Mouse (Mus musculus): Measurements from ENCODE around the gene Rab17. TPM values are rescaled to one million over a fixed set of nuclear protein-coding genes. Genes with fewer than 3 reads are reported as not detected.

Rab17 gene
- polyA plus RNA-seq, 1 experiment from 2014 or later = 0.44 TPM

DNA sequence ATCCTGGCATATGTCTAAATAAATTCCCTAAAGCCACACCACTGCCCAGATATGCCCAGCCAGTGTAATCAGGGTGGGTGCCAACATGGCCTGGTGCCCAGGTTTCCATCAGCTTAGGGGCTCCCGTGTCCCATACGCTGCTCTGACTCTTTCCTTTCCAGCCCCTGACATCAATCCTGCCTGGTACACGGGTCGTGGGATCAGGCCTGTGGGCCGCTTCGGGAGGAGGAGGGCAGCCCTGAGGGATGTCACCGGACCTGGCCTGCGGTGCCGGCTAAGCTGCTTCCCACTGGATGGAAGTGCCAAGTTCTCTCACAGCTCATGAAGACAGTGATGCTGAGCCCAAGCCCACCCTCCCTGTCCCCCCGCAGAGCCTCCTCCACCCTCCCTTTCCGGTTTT, 15.8 kb downstream of the Rab17 start:
- Histone ChIP-seq H3K27me3 (replicated peaks; ENCODE audit: low read depth, poor library complexity, severe bottlenecking) (peaks cover 10% of the 10 kb centered on the region), H3K9me3 (no peaks in the 10 kb centered on the region), H3K4me1 (no peaks in the 10 kb centered on the region), H3K36me3 (replicated peaks) (no peaks in the 10 kb centered on the region), H3K27ac (replicated peaks) (no peak overlapping the region), H3K4me3 (no peak overlapping the region)
- 74% methylated on average over 11 of the region's 11 CpGs for WGBS
- no peak for DNase-seq (ENCODE audit: low spot score)

DNA sequence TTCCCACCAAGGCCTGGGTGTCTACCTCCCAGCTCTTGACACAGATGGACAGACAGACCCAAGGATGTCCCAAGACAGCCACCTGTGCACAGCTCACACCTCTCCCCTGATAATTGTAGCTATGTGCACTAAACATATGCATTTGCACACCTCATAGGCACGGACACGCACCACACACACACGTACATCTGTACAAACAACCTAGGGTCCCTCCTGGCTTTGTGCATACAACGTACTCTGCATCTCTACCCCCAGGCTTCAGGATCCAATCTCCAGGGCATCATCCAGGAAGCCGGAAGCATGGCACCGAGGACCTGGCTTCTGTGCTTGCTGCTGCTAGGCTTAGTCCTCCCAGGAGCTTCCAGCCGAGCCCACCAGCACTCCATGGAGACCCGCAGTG, 16.7 kb downstream of the Rab17 start, which contains the start of gene Prlh:
Gene Prlh, plus strand, starts transcription at position 301 of the 400 bp plus-strand sequence.
- Histone ChIP-seq H3K27me3 (replicated peaks; ENCODE audit: low read depth, poor library complexity, severe bottlenecking) (0 out of 2 replicates have a peak, but pooled peaks cover 4% of the 10 kb centered on the region), H3K4me1 (no peaks in the 10 kb centered on the region), H3K36me3 (replicated peaks) (no peaks in the 10 kb centered on the region), H3K4me3 (no peak within 1 kb of the TSS), H3K27ac (replicated peaks) (no peak within 1 kb of the TSS), H3K9me3 (no peaks in the 10 kb centered on the region)
- no peak for DNase-seq (ENCODE audit: low spot score)
- WGBS = 82% methylated on average over 8 of the region's 8 CpGs

DNA sequence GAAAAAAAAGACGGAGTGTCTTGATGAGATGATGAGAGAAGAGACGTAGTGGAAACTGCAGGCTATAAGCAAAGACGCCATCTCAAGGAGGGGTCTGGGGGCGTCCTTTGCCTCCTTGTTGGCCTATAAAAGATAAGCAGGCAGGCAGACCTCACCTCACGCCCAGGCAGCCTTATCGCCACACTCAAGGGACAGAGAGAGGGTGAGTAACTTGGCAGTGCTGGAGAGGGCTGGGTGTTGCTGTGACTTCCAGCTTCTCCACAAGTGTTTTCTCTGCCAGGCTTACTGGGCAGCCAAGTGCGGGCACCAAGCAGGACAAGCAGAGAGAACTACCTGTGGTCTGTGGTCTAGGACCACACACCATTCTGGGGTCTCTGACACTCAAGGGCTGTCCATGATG, 17.8 kb downstream of the Rab17 start:
- Histone ChIP-seq H3K4me3 (no peak overlapping the region), H3K9me3 (no peaks in the 10 kb centered on the region), H3K36me3 (replicated peaks) (no peaks in the 10 kb centered on the region), H3K27ac (replicated peaks) (no peak overlapping the region), H3K4me1 (no peaks in the 10 kb centered on the region), H3K27me3 (replicated peaks; ENCODE audit: low read depth, poor library complexity, severe bottlenecking) (no peaks in the 10 kb centered on the region)
- no peak for DNase-seq (ENCODE audit: low spot score)
- WGBS = 80% methylated on average over 7 of the region's 7 CpGs

DNA sequence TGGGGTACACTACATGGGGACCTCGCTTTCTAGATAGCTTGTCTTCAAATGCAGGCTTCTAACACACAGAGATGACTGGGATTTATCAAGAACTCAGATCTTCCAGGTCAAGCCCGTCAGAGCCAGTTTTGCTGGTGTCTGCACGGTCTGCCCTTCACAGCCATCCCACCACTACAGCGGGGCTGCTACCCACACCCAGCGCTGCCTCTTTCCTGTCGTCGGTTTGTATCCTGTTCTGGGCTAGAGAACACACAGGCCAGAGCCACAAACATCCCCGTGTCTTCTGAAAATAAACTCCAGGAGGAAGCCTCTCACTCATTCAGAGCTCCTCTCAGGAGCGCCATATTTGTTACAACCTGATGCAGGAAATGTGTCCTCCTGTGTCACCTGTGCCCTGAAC, 20.2 kb downstream of the Rab17 start:
- no peaks in the 10 kb centered on the region for H3K9me3 ChIP-seq
- no peak for DNase-seq (ENCODE audit: low spot score)
- H3K27ac ChIP-seq (replicated peaks) = no peak overlapping the region
- 71% methylated on average over 9 of the region's 9 CpGs for WGBS
- no peaks in the 10 kb centered on the region for H3K4me1 ChIP-seq
- no peaks in the 10 kb centered on the region for H3K36me3 ChIP-seq (replicated peaks)
- 0 out of 2 replicates have a peak, but pooled peaks cover 4% of the 10 kb centered on the region for H3K27me3 ChIP-seq (replicated peaks; ENCODE audit: low read depth, poor library complexity, severe bottlenecking)
- H3K4me3 ChIP-seq = no peak overlapping the region

DNA sequence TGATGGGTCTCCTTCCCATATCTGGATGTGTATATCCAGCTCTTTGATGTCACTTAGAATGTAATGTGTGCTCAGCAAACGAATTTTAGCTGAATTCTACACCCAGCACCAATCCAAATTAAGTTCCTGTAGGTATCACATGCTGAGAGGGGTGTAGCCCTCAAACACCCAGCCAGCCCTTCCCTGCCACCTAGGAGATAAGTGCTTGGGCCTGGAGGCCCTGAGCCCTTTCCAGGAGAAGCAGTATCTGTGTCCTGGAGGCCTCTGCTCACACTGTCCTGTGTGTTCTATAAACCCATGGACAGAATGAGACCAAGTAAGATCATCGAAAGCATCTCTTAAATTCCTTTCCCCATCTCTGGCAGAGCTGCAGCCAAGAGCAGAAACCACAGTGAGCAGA, 22.2 kb downstream of the Rab17 start:
- H3K9me3 ChIP-seq = no peaks in the 10 kb centered on the region
- 74% methylated on average over 2 of the region's 2 CpGs for WGBS
- no peak overlapping the region for H3K27ac ChIP-seq (replicated peaks)
- H3K36me3 ChIP-seq (replicated peaks) = no peaks in the 10 kb centered on the region
- DNase-seq (ENCODE audit: low spot score) = no peak
- no peak overlapping the region for H3K4me3 ChIP-seq
- H3K4me1 ChIP-seq = no peaks in the 10 kb centered on the region
- 0 out of 2 replicates have a peak, but pooled peaks cover 4% of the 10 kb centered on the region for H3K27me3 ChIP-seq (replicated peaks; ENCODE audit: low read depth, poor library complexity, severe bottlenecking)

DNA sequence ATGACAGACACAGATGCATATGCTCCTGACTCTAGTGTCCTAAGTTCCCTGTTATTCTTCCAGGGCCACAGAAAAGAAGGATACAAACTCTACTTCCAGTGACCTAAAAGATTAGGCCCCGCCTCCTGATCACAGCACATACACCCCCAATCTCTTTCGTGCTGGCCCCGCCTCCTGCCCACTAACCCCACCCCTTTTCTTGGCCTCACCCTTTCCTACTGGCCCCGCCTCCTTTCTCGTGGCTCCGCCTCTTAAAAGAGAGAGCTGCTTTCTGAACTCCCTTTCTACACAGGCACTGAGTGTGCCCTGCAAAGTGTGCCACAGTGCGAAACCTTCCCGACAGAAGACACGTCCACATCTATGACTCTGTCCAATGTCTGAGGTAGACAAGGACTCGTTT, 24.3 kb downstream of the Rab17 start:
- no peaks in the 10 kb centered on the region for H3K9me3 ChIP-seq
- 47% methylated on average over 10 of the region's 10 CpGs for WGBS
- H3K36me3 ChIP-seq (replicated peaks) = no peaks in the 10 kb centered on the region
- no peak for DNase-seq (ENCODE audit: low spot score)
- 0 out of 2 replicates have a peak, but pooled peaks cover 10% of the 10 kb centered on the region for H3K27me3 ChIP-seq (replicated peaks; ENCODE audit: low read depth, poor library complexity, severe bottlenecking)
- no peak overlapping the region for H3K4me3 ChIP-seq
- H3K4me1 ChIP-seq = no peaks in the 10 kb centered on the region
- H3K27ac ChIP-seq (replicated peaks) = no peak overlapping the region

DNA sequence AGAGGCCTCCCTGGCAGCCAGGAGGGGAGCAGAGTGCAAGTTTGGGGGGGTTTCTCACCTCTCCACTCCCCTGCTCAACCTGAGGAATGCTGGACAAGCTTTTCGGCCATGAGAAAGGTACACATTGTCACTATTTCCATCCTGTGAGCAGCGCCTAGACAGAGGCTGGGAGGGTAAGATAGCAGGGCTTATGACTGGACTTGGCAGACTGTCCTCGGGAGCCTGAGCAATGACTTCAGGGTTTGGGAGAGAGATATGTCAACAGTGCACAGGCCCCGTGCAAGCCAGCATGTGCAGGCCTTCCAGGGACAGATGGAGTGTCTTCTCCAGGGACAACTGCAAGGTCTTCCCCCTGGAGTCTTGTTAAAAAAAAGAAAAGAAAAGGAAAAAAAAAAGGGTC, 29.5 kb downstream of the Rab17 start:
- no peak for DNase-seq (ENCODE audit: low spot score)
- Histone ChIP-seq H3K36me3 (replicated peaks) (no peaks in the 10 kb centered on the region), H3K4me1 (no peaks in the 10 kb centered on the region), H3K27me3 (replicated peaks; ENCODE audit: low read depth, poor library complexity, severe bottlenecking) (0 out of 2 replicates have a peak, but pooled peaks cover 10% of the 10 kb centered on the region), H3K9me3 (no peaks in the 10 kb centered on the region), H3K27ac (replicated peaks) (no peak overlapping the region), H3K4me3 (no peak overlapping the region)
- 88% methylated on average over 4 of the region's 4 CpGs for WGBS

DNA sequence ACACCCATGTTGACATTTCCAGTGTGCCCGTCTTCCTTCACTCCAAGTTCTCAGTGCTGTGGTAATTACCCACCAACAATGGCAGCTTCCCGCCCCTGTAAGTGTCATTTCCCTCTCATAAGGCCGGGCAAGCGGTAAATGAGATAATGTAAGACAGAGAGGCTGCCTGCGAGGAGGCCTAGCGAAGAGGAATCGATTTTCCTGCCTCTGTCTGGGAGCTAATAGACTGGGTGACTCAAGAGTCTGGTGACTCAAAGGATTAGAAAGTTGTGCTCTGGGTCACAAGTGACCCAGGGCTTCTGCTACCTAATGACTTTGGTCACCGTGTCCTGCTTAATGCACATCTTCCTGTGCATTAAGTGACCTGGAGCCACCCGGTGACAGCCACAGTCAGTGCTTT, 32.5 kb downstream of the Rab17 start:
- 71% methylated on average over 9 of the region's 9 CpGs for WGBS
- Histone ChIP-seq H3K9me3 (no peaks in the 10 kb centered on the region), H3K36me3 (replicated peaks) (no peaks in the 10 kb centered on the region), H3K4me3 (no peak overlapping the region), H3K27ac (replicated peaks) (no peak overlapping the region), H3K27me3 (replicated peaks; ENCODE audit: low read depth, poor library complexity, severe bottlenecking) (0 out of 2 replicates have a peak, but pooled peaks cover 6% of the 10 kb centered on the region), H3K4me1 (no peaks in the 10 kb centered on the region)
- DNase-seq (ENCODE audit: low spot score) = no peak

DNA sequence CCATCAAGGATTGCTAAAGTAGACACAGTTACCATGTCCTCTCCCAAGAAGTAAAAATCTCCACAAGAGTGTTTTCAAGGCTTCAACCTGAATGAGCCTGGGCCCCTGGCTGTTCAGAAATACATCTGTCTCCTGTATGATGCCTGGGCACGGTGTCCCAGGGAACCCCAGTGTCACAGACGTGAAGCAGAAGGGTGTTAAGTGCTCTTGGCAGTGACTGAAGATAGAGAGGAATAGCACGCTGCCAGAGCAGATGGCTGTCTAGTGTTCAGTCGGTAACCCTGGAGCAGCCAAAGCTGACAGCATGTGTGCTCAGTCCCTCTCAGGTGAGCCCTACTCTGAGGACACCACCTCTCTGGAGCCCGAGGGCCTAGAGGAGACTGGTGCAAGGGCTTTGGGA, 36.5 kb downstream of the Rab17 start:
- H3K9me3 ChIP-seq = no peaks in the 10 kb centered on the region
- no peak overlapping the region for H3K27ac ChIP-seq (replicated peaks)
- no peak overlapping the region for H3K4me3 ChIP-seq
- peaks cover 8% of the 10 kb centered on the region for H3K4me1 ChIP-seq
- peaks cover 4% of the 10 kb centered on the region for H3K27me3 ChIP-seq (replicated peaks; ENCODE audit: low read depth, poor library complexity, severe bottlenecking)
- H3K36me3 ChIP-seq (replicated peaks) = no peaks in the 10 kb centered on the region
- no peak for DNase-seq (ENCODE audit: low spot score)
- WGBS = 79% methylated on average over 5 of the region's 5 CpGs

DNA sequence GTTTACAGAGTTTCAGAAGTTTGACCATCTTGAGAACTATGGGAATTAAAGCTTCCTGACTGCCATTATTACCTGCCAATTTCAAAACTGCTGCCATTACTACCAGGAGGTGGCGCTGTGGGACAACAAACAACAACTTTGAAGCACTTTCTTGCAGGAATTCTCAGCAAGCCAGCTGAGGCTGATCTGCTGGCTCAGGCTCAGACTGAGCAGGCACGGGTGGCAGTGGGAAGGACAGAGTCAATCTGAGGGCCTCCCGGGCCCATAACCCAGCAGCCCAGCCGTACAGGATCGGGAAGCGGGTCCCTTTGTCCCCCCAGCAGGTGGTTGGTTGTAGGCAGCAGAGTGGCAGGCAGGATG, 40.9 kb downstream of the Rab17 start:
- WGBS = 5% methylated on average over 6 of the region's 6 CpGs
- Histone ChIP-seq H3K4me3 (peak overlapping the region; percentile 55), H3K27me3 (replicated peaks; ENCODE audit: low read depth, poor library complexity, severe bottlenecking) (peaks cover 18% of the 10 kb centered on the region), H3K36me3 (replicated peaks) (no peaks in the 10 kb centered on the region), H3K9me3 (no peaks in the 10 kb centered on the region), H3K27ac (replicated peaks) (0 out of 2 replicates have a peak overlapping the region, but pooled peaks have one; percentile 5), H3K4me1 (peaks cover 14% of the 10 kb centered on the region)
- peak; percentile 88 for DNase-seq (ENCODE audit: low spot score)

DNA sequence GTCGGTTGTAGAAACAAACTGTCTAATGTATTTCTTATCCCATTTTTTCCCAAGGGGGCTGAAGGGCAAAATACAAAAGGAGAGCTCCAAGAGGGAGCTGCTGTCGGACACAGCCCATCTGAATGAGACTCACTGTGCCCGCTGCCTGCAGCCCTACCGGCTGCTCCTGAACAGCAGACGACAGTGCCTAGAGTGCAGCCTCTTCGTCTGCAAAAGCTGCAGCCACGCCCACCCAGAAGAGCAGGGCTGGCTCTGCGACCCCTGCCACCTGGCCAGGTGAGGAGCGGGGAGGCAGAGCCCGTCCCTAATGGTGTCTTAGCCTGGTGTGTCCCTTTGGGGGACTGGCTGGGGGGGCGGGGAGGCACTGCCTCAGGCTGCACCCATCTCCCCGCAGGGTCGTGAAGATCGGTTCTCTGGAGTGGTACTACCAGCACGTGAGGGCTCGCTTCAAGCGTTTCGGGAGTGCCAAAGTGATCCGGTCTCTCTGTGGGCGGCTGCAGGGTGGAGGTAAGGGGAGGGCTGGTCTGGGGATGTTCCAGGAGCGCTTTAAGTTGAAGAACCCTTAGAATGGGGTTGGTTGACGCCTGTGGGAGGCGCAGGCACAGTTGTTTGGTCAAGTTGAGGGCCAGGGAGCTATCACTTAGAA, 41.4 kb downstream of the Rab17 start:
- no peaks in the 10 kb centered on the region for H3K9me3 ChIP-seq
- peaks cover 18% of the 10 kb centered on the region for H3K27me3 ChIP-seq (replicated peaks; ENCODE audit: low read depth, poor library complexity, severe bottlenecking)
- peak overlapping the region; percentile 55 for H3K4me3 ChIP-seq
- no peaks in the 10 kb centered on the region for H3K36me3 ChIP-seq (replicated peaks)
- WGBS = 1% methylated on average over 23 of the region's 23 CpGs
- peaks cover 14% of the 10 kb centered on the region for H3K4me1 ChIP-seq
- DNase-seq (ENCODE audit: low spot score) = peak; percentile 37
- peak overlapping the region; percentile 26; the same call in 1 of the 2 replicates for H3K27ac ChIP-seq (replicated peaks)

DNA sequence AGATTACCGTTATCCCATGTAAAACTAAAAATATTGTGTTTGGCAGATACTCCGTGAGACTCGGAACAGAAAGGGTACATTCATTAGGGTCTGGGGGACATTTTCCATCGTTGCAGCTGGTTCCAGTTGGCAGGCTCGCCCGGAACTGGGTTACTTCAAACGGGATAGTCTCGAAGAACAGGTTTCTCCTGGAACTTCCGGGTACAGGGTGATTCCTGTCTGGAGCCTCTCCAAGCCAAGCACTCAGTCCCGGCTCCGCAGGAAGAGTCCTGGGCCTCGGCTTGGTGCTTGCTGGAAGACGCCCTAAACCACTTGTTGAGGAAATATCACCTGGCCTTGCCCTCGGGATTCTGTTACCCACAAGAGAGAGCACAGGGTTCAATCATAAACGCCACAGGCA, 42.2 kb downstream of the Rab17 start:
- no peaks in the 10 kb centered on the region for H3K9me3 ChIP-seq
- no peak overlapping the region for H3K4me3 ChIP-seq
- no peaks in the 10 kb centered on the region for H3K36me3 ChIP-seq (replicated peaks)
- no peak for DNase-seq (ENCODE audit: low spot score)
- WGBS = 53% methylated on average over 15 of the region's 15 CpGs
- H3K4me1 ChIP-seq = peaks cover 14% of the 10 kb centered on the region
- H3K27ac ChIP-seq (replicated peaks) = no peak overlapping the region
- peaks cover 18% of the 10 kb centered on the region for H3K27me3 ChIP-seq (replicated peaks; ENCODE audit: low read depth, poor library complexity, severe bottlenecking)

DNA sequence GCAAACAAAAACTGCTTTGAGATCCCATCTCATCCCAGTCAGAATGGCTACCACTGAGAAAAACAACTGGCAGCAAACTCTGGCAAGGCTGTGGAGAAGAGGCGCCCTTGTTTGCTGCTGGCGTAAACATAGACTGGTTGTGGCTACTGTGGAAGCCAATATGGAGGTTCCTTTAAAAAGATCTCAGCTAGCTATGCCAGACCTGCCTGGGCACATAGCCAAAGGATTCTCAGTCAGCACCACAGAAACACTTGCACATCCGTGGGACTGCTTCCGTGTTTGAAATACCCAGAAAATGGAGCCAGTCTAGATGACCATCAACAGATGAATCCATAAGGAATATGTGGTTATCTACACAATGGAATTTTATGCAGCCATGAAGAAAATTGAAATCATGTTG, 43.4 kb downstream of the Rab17 start:
- Histone ChIP-seq H3K27ac (replicated peaks) (no peak overlapping the region), H3K9me3 (no peaks in the 10 kb centered on the region), H3K4me3 (no peak overlapping the region), H3K4me1 (peaks cover 14% of the 10 kb centered on the region), H3K36me3 (replicated peaks) (no peaks in the 10 kb centered on the region), H3K27me3 (replicated peaks; ENCODE audit: low read depth, poor library complexity, severe bottlenecking) (peaks cover 18% of the 10 kb centered on the region)
- 92% methylated on average over 4 of the region's 4 CpGs for WGBS
- no peak for DNase-seq (ENCODE audit: low spot score)
